Mouse (Mus musculus): ENCODE measurements at regions not wholly inside any gene's neighbourhood (a gene's known extent, or its start where the extent isn't known, plus 50 kb on each side); places are given as distances from the start of the nearest gene placed in this dataset. TPM values are rescaled to one million over a fixed set of nuclear protein-coding genes. Genes with fewer than 3 reads are reported as not detected.

DNA sequence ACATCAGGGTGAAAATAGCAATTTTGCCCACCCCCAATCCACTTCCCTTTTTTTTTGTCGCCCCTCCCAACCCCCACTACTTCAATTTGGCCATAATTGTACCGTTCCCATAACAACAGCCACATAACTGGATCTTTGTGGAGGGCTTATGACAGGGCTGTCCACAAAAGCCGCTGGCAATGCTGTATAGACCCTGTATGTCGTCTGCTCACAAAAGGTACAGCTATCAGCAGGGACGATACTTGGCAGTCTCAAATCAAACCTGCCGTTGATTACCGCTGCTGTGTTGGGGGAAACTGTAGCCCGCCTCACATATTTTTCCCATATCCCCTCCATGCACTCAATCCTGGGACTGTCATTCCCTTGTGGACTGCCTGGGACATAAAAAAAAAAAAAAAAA is 80.9 kb upstream of the Sdk1 start:
- no peaks in the 10 kb centered on the region for H3K27me3 ChIP-seq (ENCODE audit: low read depth, poor library complexity, severe bottlenecking)
- no peak overlapping the region for H3K27ac ChIP-seq (replicated peaks)
- 88% methylated on average over 8 of the region's 8 CpGs for WGBS
- H3K9me3 ChIP-seq (replicated peaks), result no peaks in the 10 kb centered on the region
- no peaks in the 10 kb centered on the region for H3K4me1 ChIP-seq
- no peaks in the 10 kb centered on the region for H3K36me3 ChIP-seq
- H3K4me3 ChIP-seq, result no peak overlapping the region
- DNase-seq (ENCODE audit: low spot score), result no peak

DNA sequence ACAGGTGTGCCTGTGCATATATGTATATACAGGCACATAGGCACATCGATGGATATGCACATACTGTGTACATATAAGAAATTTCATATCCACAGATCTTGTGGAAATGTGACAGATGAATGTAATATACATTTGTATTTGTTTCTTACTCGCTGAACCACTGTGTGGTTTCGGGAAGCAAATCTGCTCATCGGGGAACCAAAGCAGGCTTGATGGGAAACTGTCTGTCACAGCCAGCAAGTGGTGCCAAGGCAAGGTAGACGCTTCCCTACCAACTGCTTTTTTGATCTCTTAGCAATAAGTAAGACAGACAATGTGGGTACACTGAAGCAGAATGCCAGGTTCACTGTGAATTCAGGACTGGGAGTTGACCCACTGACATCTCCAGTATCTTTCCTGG is 80.3 kb upstream of the Sdk1 start:
- WGBS, result 92% methylated on average over 5 of the region's 5 CpGs
- no peaks in the 10 kb centered on the region for H3K4me1 ChIP-seq
- DNase-seq (ENCODE audit: low spot score), result no peak
- no peak overlapping the region for H3K4me3 ChIP-seq
- no peaks in the 10 kb centered on the region for H3K36me3 ChIP-seq
- no peaks in the 10 kb centered on the region for H3K27me3 ChIP-seq (ENCODE audit: low read depth, poor library complexity, severe bottlenecking)
- H3K27ac ChIP-seq (replicated peaks), result no peak overlapping the region
- H3K9me3 ChIP-seq (replicated peaks), result no peaks in the 10 kb centered on the region

DNA sequence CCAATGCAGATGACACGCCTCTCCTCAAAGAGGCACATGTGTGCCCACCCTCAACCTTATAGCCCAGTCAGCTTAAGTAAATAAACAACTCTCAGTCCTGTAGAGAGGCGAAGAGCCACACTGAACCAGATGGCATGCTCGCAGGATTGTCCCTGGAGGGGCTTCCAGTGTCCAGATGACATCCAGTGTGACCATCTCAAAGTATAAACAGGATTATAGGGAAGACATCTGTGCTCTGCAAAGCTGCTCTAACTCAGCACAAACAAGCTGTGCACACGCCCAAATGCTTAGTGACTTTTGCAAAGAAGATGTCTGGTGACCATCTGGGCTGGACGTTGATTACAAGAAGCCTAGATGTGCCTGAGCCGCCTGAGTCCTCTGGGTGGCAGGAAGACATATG is 58.8 kb upstream of the Sdk1 start:
- no peaks in the 10 kb centered on the region for H3K36me3 ChIP-seq
- no peaks in the 10 kb centered on the region for H3K27me3 ChIP-seq (ENCODE audit: low read depth, poor library complexity, severe bottlenecking)
- H3K4me3 ChIP-seq, result no peak overlapping the region
- H3K9me3 ChIP-seq (replicated peaks), result no peaks in the 10 kb centered on the region
- 0 out of 2 replicates have a peak overlapping the region, but pooled peaks have one; percentile 28 for H3K27ac ChIP-seq (replicated peaks)
- peak; percentile 19 for DNase-seq (ENCODE audit: low spot score)
- H3K4me1 ChIP-seq, result no peaks in the 10 kb centered on the region
- 67% methylated on average over 6 of the region's 6 CpGs for WGBS

DNA sequence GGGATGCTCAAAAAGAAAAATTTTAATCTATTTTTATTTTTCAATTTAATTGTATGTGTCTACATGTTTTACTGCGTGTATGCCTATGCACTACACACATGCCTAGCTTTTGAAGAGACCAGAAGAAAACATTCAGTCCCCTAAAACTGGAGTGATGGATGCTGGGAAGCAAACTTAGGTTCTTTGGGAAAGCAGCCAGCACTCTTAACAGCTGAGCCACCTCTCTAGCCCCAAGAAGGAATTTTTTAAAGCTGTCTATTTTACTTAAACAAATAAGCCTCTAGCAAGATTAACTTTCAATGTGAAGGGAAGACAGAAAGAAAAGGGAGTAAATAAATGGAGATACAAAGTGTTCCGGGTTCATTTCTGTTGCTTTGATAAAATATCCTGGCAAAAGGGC is 52.3 kb upstream of the Sdk1 start:
- no peak overlapping the region for H3K27ac ChIP-seq (replicated peaks)
- no peaks in the 10 kb centered on the region for H3K9me3 ChIP-seq (replicated peaks)
- no peaks in the 10 kb centered on the region for H3K36me3 ChIP-seq
- 87% methylated on average over 2 of the region's 2 CpGs for WGBS
- no peak for DNase-seq (ENCODE audit: low spot score)
- no peaks in the 10 kb centered on the region for H3K27me3 ChIP-seq (ENCODE audit: low read depth, poor library complexity, severe bottlenecking)
- no peaks in the 10 kb centered on the region for H3K4me1 ChIP-seq
- H3K4me3 ChIP-seq, result no peak overlapping the region

Small RNA genes in the stretch of these regions (microRNA-seq; reads per million reads assigned to microRNA genes)
- gene Gm26113, result not detected

Measured in midbrain, embryonic 10.5 days (tissue).